Mouse (Mus musculus) layer of hippocampus, postnatal 10 days (tissue): Measurements from ENCODE around the gene Smurf2. TPM values are rescaled to one million over a fixed set of nuclear protein-coding genes. Genes with fewer than 3 reads are reported as not detected.
"Not testable (repeated sequence)": the region's sequence is repeated elsewhere in the genome, so short reads cannot be mapped to it uniquely, and the experiment has no call there.

Source experiments
- DNase-seq, 2 experiments: peaks; one replicate each; pipeline ENCODE4 v3.0.0; 2021; ENCODE audit warnings: low spot score in 2 of 2
- total RNA-seq, 2 experiments: library from RNA; stranded (reverse); gene quantifications; 2 replicates each; pipeline ENCODE4 v1.2.3; 2021

Smurf2 gene
- total RNA-seq, 2 experiments from 2014 or later = 29.5 to 31.1 TPM

- DNase-seq = no peak
These were observed 105.8 kb downstream of the Smurf2 start for GRCm38 (mm10) chr11:106814601-106815320.

GRCm38 (mm10) chr11:106812410-106813136, 107.9 kb downstream of the Smurf2 start:
- no peak for DNase-seq

GRCm38 (mm10) chr11:106807442-106807841, 113.1 kb downstream of the Smurf2 start:
- not testable (repeated sequence) for DNase-seq

GRCm38 (mm10) chr11:106802069-106802627, 118.4 kb downstream of the Smurf2 start:
- peak; percentile 17 to 46 for DNase-seq

- no peak for DNase-seq
These were observed 124.8 kb downstream of the Smurf2 start for GRCm38 (mm10) chr11:106795679-106796078.

- no peak for DNase-seq
These were observed 126.7 kb downstream of the Smurf2 start for GRCm38 (mm10) chr11:106793846-106794245.

GRCm38 (mm10) chr11:106789649-106790048, 130.9 kb downstream of the Smurf2 start:
- DNase-seq = no peak

- peak; percentile 96 to 97 for DNase-seq
These were observed 131.6 kb downstream of the Smurf2 start, which contains the start of the genes Ddx5 and Cep95 for GRCm38 (mm10) chr11:106788775-106789459. TSS of gene Ddx5 (minus strand) at chr11:106789185. TSS of gene Cep95 (plus strand) at chr11:106789252.

- DNase-seq = peak; percentile 99 to 100
These were observed 132.3 kb downstream of the Smurf2 start for GRCm38 (mm10) chr11:106788026-106788774.

- DNase-seq = peak; percentile 87 to 93
These were observed 133.1 kb downstream of the Smurf2 start for GRCm38 (mm10) chr11:106787131-106788025.

GRCm38 (mm10) chr11:106785043-106785442, 135.5 kb downstream of the Smurf2 start:
- no peak for DNase-seq

- DNase-seq = no peak
These were observed 136.0 kb downstream of the Smurf2 start for GRCm38 (mm10) chr11:106784476-106784875.

GRCm38 (mm10) chr11:106782841-106783764, 137.4 kb downstream of the Smurf2 start:
- no peak for DNase-seq

GRCm38 (mm10) chr11:106782271-106782670, 138.2 kb downstream of the Smurf2 start:
- DNase-seq = not testable (repeated sequence)

- no peak for DNase-seq
These were observed 139.8 kb downstream of the Smurf2 start for GRCm38 (mm10) chr11:106780590-106781220.

GRCm38 (mm10) chr11:106780089-106780425, 140.5 kb downstream of the Smurf2 start:
- DNase-seq = no peak

GRCm38 (mm10) chr11:106779388-106780088, 141.0 kb downstream of the Smurf2 start, which contains the start of gene Polg2:
TSS of gene Polg2 (minus strand) at chr11:106779537.
- DNase-seq = peak; percentile 88 to 91
